Mouse (Mus musculus) adrenal gland, postnatal 4 days (tissue): Measurements from ENCODE around the gene Olfr693. TPM values are rescaled to one million over a fixed set of nuclear protein-coding genes. Genes with fewer than 3 reads are reported as not detected.
"Not testable (repeated sequence)": the region's sequence is repeated elsewhere in the genome, so short reads cannot be mapped to it uniquely, and the experiment has no call there.

Experiments
- DNase-seq, 2 experiments: peaks; one replicate each; pipeline ENCODE4 v3.0.0; 2021 to 2022; ENCODE audit warnings: low spot score in 2 of 2, mixed read lengths in 2 of 2
- long read RNA-seq, 2 experiments: library from polyadenylated mRNA; stranded (forward); transcript quantifications; one replicate each; pipeline ENCODE4 v2.0.0; 2021
- total RNA-seq, 2 experiments: library from RNA; stranded (reverse); gene quantifications; 2 replicates each; pipeline ENCODE4 v1.2.3; 2021

Olfr693 gene
- not detected for total RNA-seq
- long read RNA-seq, experiment 1 = 0 reads
- long read RNA-seq, experiment 2 = 0 reads

- DNase-seq = no peak
Observed at GRCm38 (mm10) chr7:106680484-106680883, at the start of gene Olfr693. Gene Olfr693, minus strand, starts transcription at chr7:106680584.

- DNase-seq = not testable (repeated sequence)
Observed at GRCm38 (mm10) chr7:106725654-106726053, 45.3 kb upstream of the Olfr693 start.

GRCm38 (mm10) chr7:106716296-106716695, 35.9 kb upstream of the Olfr693 start, which contains the start of gene Olfr695:
Gene Olfr695, minus strand, starts transcription at chr7:106716396.
- no peak for DNase-seq

GRCm38 (mm10) chr7:106711463-106711862, 31.1 kb upstream of the Olfr693 start:
- DNase-seq = no peak

GRCm38 (mm10) chr7:106707705-106708104, 27.3 kb upstream of the Olfr693 start:
- not testable (repeated sequence) for DNase-seq

GRCm38 (mm10) chr7:106696891-106697290, 16.5 kb upstream of the Olfr693 start:
- DNase-seq = no peak

- no peak for DNase-seq
Observed at GRCm38 (mm10) chr7:106692976-106693375, 12.6 kb upstream of the Olfr693 start.

- DNase-seq = no peak
Observed at GRCm38 (mm10) chr7:106691714-106692113, 11.3 kb upstream of the Olfr693 start, which contains the start of gene Olfr694. Gene Olfr694, minus strand, starts transcription at chr7:106691814.

GRCm38 (mm10) chr7:106685382-106685781, 5.0 kb upstream of the Olfr693 start:
- no peak for DNase-seq

GRCm38 (mm10) chr7:106652344-106652652, 28.1 kb downstream of the Olfr693 start:
- DNase-seq = no peak

- no peak for DNase-seq
Observed at GRCm38 (mm10) chr7:106651555-106652343, 28.6 kb downstream of the Olfr693 start.

- DNase-seq = no peak
Observed at GRCm38 (mm10) chr7:106649774-106650173, 30.6 kb downstream of the Olfr693 start.

- no peak for DNase-seq
Observed at GRCm38 (mm10) chr7:106645261-106645660, 35.1 kb downstream of the Olfr693 start.

- DNase-seq = no peak
Observed at GRCm38 (mm10) chr7:106644222-106644870, 36.0 kb downstream of the Olfr693 start.

- no peak for DNase-seq
Observed at GRCm38 (mm10) chr7:106640839-106641238, 39.5 kb downstream of the Olfr693 start.

- DNase-seq = no peak
Observed at GRCm38 (mm10) chr7:106635560-106635959, 44.8 kb downstream of the Olfr693 start.

Other genes starting within 250 kb of the Olfr693 start
- gene Olfr694, start 11.2 kb upstream of the Olfr693 start, total RNA-seq = not detected
- gene Olfr695, start 35.8 kb upstream of the Olfr693 start, total RNA-seq = not detected
- not detected for gene Olfr697, start 61.9 kb upstream of the Olfr693 start, total RNA-seq
- not detected for gene Olfr698, start 74.8 kb upstream of the Olfr693 start, total RNA-seq
- not detected for gene Olfr699, start 112.6 kb upstream of the Olfr693 start, total RNA-seq
- not detected for gene Olfr700, start 128.2 kb upstream of the Olfr693 start, total RNA-seq
- gene Olfr701, start 133.5 kb upstream of the Olfr693 start, total RNA-seq = not detected
- not detected for gene Olfr702, start 153.3 kb upstream of the Olfr693 start, total RNA-seq
- not detected for gene Olfr703, start 162.8 kb upstream of the Olfr693 start, total RNA-seq
- not detected for gene Olfr704, start 182.6 kb upstream of the Olfr693 start, total RNA-seq
- gene Olfr705, start 196.3 kb upstream of the Olfr693 start, total RNA-seq = not detected
- not detected for gene Olfr706, start 207.6 kb upstream of the Olfr693 start, total RNA-seq
- gene Olfr707, start 220.7 kb upstream of the Olfr693 start, total RNA-seq = not detected
- gene Olfr1532-ps1, start 227.4 kb upstream of the Olfr693 start, total RNA-seq = not detected